Mouse (Mus musculus) left cerebral cortex, postnatal 14 days (tissue): Measurements from ENCODE around the gene Rfx1. TPM values are rescaled to one million over a fixed set of nuclear protein-coding genes. Genes with fewer than 3 reads are reported as not detected.
A peak's percentile ranks its signal among the peaks of the same experiment; 100 is the strongest.

Experiments
- DNase-seq, 2 experiments: peaks; one replicate each; pipeline ENCODE4 v3.0.0; 2021 to 2022; ENCODE audit warnings: low spot score in 2 of 2, mixed read lengths in 1 of 2
- intact Hi-C: fragments of 180-260 bp; cut with DNase I; formaldehyde crosslinking; loops from one replicate; pipeline ENCODE4 v1.15.1; 2025
- total RNA-seq, 2 experiments: library from RNA; stranded (reverse); gene quantifications; 2 replicates each; pipeline ENCODE4 v1.2.3; 2021

Rfx1 gene
- total RNA-seq, 2 experiments from 2014 or later: 18.5 to 21.1 TPM

DNA sequence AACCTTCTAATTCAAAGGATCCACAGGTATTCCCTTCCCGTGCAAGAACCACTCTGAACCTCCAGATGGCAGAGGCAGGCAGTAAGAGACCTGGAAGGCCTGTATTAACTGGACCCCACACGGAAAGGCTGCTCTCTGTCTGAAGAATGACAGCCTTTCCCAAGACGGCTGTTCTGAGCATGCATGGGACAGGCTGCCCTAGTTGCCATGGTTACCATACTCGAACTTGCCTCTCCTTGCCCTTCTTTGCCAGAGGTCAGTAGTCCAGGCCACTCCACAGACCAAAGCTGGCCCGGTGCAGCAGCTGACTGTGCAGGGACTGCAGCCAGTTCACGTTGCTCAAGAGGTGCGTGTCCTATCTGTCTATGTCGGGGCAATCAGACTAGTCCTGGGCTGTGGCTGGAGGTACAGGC is 17.2 kb downstream of the Rfx1 start:
- no peak for DNase-seq
- intact Hi-C loops: no loop called here

DNA sequence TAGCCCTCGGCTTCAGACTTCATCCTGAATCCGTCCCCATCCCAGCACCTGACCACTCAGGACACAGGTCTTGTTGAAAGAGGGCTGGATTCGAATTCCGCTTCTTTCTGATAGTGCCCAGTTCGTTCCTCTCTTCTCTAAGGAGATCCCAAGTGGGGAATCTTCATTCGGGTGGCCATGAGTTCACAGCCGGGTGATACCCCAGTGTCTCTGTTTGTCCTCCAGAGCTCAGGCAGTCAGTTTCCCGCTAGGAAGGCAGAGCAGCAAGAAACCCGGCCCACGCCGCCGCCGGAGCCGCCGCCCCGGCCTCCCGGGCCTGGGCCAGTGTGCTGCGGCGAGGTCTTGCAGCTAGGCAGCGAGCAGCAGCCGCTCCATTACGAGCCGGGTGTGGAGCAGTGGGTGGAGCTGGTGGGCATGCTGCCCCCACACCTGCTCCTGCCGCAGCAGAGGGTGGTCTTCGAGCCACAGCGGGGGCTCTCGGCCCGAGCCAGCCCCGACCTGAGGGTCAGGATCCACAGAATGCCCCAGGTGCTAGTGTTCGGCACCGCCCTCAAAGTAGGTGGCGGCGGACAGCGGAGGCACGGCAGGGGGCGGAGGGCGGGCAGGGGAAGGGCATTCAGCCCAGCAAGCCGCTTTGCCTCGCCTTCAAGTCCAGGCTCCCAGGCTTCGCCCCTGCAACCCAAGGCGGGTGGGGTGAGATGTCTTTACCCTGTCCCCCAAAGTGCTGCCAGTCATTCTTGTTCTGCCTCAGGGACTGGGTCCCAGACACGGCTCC is 17.9 kb downstream of the Rfx1 start:
- DNase-seq: no peak
- intact Hi-C loops: no loop called here

- intact Hi-C loops: no loop called here
- no peak for DNase-seq
Measured at GRCm38 (mm10) chr8:84087156-84087555, 20.5 kb downstream of the Rfx1 start.

- DNase-seq: no peak
- intact Hi-C loops: no loop called here
Measured at GRCm38 (mm10) chr8:84087821-84088220, 21.2 kb downstream of the Rfx1 start.

DNA sequence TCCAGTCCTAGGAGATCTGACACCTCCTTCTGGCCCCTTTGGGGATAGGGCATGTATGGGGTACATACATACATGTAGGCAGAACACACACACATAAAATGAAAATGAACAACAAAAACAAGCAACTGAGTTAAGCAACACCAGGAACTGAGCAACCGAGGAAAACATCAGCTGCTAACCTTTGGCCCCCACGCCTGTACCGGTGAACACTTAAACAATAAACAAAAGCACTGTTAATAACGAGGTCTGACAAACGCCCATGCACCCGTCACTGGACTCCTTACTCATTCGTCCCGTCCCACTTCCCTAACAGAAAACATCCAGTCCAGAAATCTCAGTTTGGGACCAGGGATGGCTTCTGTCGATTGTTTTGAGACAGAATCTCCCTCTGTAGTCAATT is 22.6 kb downstream of the Rfx1 start:
- intact Hi-C loops: no loop called here
- no peak for DNase-seq

DNA sequence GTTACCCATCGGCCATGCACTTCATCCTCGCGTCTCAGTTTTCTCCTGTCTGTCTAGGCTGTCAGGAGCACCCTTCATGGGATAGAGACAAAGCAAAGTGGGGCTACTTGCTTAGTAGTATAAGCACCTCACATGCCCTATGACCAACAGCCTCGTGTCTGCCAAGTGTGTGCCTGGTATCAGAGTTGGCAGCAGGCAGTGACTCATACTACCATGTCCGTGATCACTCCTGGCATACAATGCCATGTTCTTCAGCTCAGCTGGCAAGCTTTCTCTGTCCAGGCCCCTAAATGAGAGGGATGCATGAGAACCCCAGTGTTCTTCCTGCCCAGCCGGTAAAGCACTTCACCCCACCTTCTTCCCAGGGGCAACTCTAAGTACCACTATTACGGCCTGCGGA is 24.0 kb downstream of the Rfx1 start:
- intact Hi-C loops: no loop called here
- no peak for DNase-seq

DNA sequence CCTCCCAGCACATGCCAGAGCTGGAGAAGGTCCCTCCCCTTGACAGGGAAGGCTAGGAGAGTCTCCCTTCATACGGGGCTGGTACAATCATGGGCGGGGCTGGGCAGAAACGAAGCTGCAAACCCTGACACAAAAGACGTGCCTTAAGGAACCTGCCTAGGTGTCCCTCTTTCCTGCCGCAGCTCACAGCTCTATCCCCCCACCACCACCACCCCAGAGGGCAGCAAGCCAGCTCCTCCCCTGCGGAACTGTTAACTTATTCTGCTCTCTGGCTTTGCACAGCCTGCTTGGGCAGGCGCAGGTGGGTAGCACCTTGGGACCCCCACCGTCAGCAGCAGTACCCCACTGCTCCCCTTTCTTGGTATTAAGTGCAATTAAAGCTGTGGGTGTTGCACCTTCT is 29.4 kb downstream of the Rfx1 start:
- intact Hi-C loops: loop anchor here (5.0 kb wide), 1 partner anchor 41 kb away; no protein-coding TSS in a partner anchor
- DNase-seq: no peak

DNA sequence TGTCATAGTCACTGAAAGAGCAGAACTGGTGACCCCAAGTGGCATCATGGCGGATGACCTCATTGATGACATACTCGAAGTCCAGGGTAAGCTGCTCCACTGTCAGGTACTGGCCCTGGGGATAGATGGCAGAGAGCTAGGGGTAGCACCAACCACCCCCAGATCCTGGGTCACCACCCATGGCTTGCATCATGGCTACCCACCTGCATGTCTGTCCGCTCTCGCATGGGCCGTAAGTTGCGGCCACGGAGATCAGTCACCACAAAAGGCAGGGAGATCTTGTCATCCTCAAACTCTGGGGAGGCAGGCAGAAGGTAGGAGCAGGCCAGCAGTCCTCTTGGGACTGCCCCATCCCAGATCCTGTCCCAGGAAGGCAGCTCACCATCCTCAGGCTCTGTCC is 31.7 kb downstream of the Rfx1 start:
- intact Hi-C loops: loop anchor here (5.0 kb wide), 1 partner anchor 39 kb away; no protein-coding TSS in a partner anchor

DNA sequence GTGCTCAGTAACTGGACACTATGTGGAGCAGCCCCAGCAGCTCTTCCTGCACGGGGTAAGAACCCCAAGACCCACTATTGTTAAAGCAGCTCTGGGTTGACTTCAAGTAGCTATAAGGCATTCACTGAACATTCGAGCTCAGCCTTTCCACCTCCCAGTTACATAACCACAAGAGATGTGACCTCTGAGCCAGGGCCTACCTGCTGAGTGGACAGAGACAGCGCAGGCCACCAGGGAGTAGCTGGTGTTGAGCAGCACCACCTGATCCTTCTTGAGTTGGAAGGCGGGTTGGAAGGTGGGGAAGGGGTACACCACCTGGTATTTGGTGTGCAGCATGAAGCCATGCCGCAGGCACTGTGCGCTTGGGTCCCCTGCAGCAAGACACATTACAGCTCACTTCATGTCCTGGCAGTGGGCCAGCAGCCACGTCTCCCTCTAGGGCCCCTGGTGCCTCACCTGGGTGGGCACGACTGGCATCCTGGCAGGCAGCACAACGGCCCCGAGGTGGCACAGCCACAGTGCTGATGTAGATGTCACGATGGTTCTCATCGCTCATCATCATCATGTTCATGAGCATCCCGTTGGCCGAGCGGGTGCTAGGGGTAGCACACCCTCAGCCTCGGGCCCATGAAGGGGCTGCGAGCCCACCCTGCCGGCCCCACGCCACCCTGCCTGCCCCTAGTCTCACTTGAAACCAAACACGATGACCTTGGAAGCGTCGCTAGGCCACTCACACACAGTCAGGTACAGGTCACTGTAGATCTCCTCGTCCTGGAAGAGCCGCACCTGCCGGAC is 35.0 kb downstream of the Rfx1 start:
- no peak for DNase-seq
- intact Hi-C loops: no loop called here

More for the DNA sequence above, 31.7 kb downstream of the Rfx1 start:
- no peak for DNase-seq

DNA sequence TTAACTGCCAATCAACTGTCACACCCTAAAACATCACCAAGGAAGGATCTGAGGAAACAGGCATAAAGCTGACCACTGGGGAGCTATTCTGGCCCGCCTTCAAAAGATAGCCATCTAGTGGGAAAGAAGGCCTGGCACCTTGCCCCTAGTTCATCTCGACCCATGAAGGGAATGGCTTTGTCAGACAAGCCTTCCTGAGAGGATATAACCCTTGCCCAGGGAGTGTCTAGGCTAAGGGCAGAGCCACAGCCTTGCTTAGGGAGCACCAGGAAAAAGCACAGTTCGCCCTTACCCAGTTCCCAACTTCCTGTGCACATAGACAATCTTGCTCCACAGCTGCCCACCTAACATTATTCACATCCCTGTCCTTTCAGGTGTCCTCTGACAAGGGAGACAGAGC is 37.0 kb downstream of the Rfx1 start:
- DNase-seq: no peak
- intact Hi-C loops: no loop called here

DNA sequence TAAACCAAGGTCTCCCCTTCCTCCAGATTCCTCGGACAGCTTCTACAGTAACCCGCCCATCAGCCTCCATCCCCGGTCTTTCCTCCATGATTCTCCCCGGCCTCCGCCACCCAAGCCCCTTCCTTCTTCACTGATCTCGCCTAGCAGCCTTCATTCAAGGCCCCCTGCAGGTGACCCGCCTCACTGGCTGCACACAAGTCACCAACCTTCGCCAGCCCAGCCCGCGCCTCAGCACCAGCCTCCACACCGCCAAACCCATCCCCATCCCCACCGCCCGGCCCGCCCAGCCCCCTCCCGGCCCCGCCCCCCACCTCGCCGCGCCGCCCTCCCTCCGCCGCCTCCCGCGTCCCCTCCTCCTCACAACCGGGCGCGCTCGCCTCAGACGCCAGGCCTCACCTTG is 37.6 kb downstream of the Rfx1 start:
- peak; percentile 40 to 52 for DNase-seq
- intact Hi-C loops: no loop called here

DNA sequence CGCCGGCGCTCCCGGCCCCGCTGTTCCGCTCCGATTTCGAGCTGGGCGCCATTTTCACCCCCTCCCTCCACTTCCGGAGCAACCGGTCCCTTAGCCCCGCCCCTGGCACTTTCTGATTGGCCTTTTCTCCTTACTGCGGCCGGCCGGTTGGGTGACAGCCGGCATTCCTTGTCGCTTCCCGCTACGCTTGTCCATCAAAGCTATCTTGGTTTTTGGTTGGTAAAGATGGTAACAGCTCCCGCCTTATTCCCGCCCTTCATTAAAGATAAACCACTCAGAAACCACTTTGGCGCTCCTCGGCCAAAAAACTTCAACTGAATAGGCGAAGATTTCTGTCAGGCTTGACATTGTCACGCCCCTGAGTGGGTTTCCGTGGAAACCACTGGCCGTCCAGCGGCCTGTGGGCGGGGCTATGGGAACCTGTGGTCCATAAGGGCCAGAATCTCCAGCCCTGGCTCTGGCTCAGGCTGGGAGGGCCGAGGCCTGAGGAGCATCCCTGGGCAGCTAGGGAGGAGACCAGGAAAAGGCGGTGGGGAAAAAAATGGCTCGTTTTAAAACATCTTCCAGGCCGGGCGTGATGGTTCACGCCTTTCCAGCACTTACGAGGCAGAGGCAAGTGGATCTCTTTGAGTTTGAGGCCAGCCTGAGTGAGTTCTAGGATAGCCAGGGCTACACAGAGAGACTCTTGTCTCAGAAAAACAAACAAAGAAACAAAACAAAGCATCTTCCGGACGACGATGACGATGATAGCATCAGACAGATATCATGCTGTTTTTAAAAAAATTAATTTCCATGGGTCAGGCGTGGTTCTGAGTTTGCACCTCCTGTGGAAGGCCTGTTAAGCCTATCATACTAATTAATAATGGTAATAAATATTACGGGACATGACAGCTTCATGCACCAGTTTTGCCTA is 38.3 kb downstream of the Rfx1 start, which contains the start of gene Dcaf15:
TSS of gene Dcaf15 (minus strand) at position 72 of the 913 bp plus-strand sequence.
- peak; percentile 97 to 99 for DNase-seq
- intact Hi-C loops: no loop called here

DNA sequence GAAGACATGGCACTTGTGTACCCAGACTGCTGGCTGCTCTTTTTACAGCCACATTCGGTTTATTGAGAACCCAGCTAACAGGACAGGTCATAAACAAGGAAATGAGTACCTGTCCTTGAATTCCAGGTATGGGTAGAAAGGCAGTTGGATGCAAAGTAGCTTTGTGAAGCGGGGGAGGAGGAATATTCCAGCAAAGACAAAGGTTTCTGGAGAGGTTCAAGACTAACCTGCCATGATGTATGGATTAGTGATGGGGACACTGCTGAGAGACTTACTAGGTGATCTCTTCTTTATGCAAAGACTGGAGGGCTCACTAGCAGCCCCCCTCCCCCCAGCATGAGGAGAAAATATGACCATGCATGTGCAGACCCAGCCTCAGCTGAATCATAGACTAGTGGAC is 39.0 kb downstream of the Rfx1 start:
- DNase-seq: no peak
- intact Hi-C loops: no loop called here

- intact Hi-C loops: no loop called here
- DNase-seq: no peak
Measured at GRCm38 (mm10) chr8:84106216-84107040, 39.8 kb downstream of the Rfx1 start.

GRCm38 (mm10) chr8:84115646-84116045 is 49.0 kb downstream of the Rfx1 start:
- intact Hi-C loops: no loop called here
- no peak for DNase-seq

GRCm38 (mm10) chr8:84122151-84122550 is 55.5 kb downstream of the Rfx1 start:
- intact Hi-C loops: no loop called here

GRCm38 (mm10) chr8:84125656-84126055 is 59.0 kb downstream of the Rfx1 start, which contains the start of gene Podnl1:
Gene Podnl1 (plus strand): TSS chr8:84125989.
- intact Hi-C loops: no loop called here
- DNase-seq: no peak

More at GRCm38 (mm10) chr8:84122151-84122550, 55.5 kb downstream of the Rfx1 start:
- DNase-seq: no peak

DNA sequence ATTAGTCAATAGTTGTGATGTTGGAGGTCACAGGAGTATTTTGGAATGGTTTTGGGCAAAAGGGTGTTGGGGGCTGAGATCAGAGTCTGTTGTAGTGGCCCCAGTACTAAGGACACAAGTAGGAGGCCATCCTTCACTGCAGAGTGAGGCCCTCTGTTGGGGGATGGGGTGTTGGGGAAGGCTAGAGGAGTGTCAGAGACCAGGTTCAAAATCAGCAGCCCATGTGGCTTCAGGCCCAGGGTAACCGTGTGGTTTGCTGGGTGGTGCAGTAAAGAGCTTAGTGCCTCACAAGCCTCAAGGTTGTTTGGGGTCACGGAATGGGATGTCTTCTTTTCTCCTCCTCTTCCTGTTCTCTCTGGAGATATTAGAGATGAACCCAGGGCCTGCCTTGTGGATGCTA is 60.1 kb downstream of the Rfx1 start:
- no peak for DNase-seq
- intact Hi-C loops: no loop called here
